16 mouse cellular contexts compared by ENCODE assay signal in genomic region chr5:37818533-37819215, GRCm38 (mm10). TPM values are rescaled to one million over a fixed set of nuclear protein-coding genes. Genes with fewer than 3 reads are reported as not detected.
DNase-seq lines count a peak whose midpoint lies in the region; ATAC-seq and TF ChIP-seq lines count a peak whose summit lies in the region.
"Had no signal": no experiment of that assay in that cellular context is flagged by ENCODE, and none has a peak within 500 bp of the region (broad histone marks: within the 10 kb centered on the region; RNA-seq: fewer than 3 reads in every experiment).

No protein-coding gene starts in this region.

- no peak for ATAC-seq in midbrain, embryonic 12.5 days (ENCODE audit: low FRiP score, low read depth)
- no peak for ATAC-seq in midbrain, postnatal 0 days (ENCODE audit: low FRiP score)
- ATAC-seq in hindbrain, embryonic 14.5 days (ENCODE audit: low FRiP score) = no peak
- no peak for ATAC-seq in neural tube, embryonic 11.5 days (ENCODE audit: insufficient read depth, low FRiP score, low TSS enrichment)

- WGBS in midbrain, embryonic 12.5 days = 2% methylated on average over 25 of the region's 25 CpGs
- 5% methylated on average over 25 of the region's 25 CpGs for whole genome bisulfite sequencing in midbrain, postnatal 0 days
- WGBS in hindbrain, embryonic 14.5 days = 2% methylated on average over 25 of the region's 25 CpGs
- 3% methylated on average over 25 of the region's 25 CpGs for WGBS in neural tube, embryonic 11.5 days

- no peaks in the 10 kb centered on the region for H3K36me3 ChIP-seq in midbrain, embryonic 12.5 days
- no peaks in the 10 kb centered on the region for H3K36me3 ChIP-seq in midbrain, postnatal 0 days (ENCODE audit: insufficient read depth, low read length)
- no peaks in the 10 kb centered on the region for H3K36me3 ChIP-seq in hindbrain, embryonic 14.5 days (replicated peaks; ENCODE audit: control insufficient read depth, insufficient read depth)
- H3K36me3 ChIP-seq in neural tube, embryonic 11.5 days (ENCODE audit: control insufficient read depth, insufficient read depth, low read length) = no peaks in the 10 kb centered on the region
- H3K36me3 ChIP-seq: forebrain, embryonic 12.5 days had no signal

- TF ChIP-seq CTCF in midbrain, postnatal 0 days (IDR thresholded peaks at IDR 0.05) = no peak

- peaks cover 98% of the 10 kb centered on the region for H3K27me3 ChIP-seq in midbrain, embryonic 12.5 days
- peaks cover 79% of the 10 kb centered on the region for H3K27me3 ChIP-seq in midbrain, postnatal 0 days (ENCODE audit: insufficient read depth, low read length)
- peaks cover 93% of the 10 kb centered on the region for H3K27me3 ChIP-seq in hindbrain, embryonic 14.5 days (ENCODE audit: control insufficient read depth, insufficient read depth, low read length)
- peaks cover 82% of the 10 kb centered on the region for H3K27me3 ChIP-seq in neural tube, embryonic 11.5 days (ENCODE audit: control insufficient read depth, insufficient read depth, low read length)

- no peaks in the 10 kb centered on the region for H3K9me3 ChIP-seq in midbrain, embryonic 12.5 days
- H3K9me3 ChIP-seq in midbrain, postnatal 0 days (ENCODE audit: low read length) = no peaks in the 10 kb centered on the region
- no peaks in the 10 kb centered on the region for H3K9me3 ChIP-seq in hindbrain, embryonic 14.5 days (ENCODE audit: control insufficient read depth, low read length)
- no peaks in the 10 kb centered on the region for H3K9me3 ChIP-seq in neural tube, embryonic 11.5 days (ENCODE audit: control insufficient read depth, low read length)
- H3K9me3 ChIP-seq: forebrain, embryonic 12.5 days had no signal

- peaks cover 25% of the 10 kb centered on the region for H3K4me1 ChIP-seq in midbrain, embryonic 12.5 days
- no peaks in the 10 kb centered on the region for H3K4me1 ChIP-seq in midbrain, postnatal 0 days (ENCODE audit: insufficient read depth, low read length)
- 0 out of 2 replicates have a peak, but pooled peaks cover 2% of the 10 kb centered on the region for H3K4me1 ChIP-seq in hindbrain, embryonic 14.5 days (replicated peaks; ENCODE audit: control insufficient read depth, insufficient read depth, low read length)
- H3K4me1 ChIP-seq in neural tube, embryonic 11.5 days (ENCODE audit: control insufficient read depth, insufficient read depth, low read length) = peaks cover 14% of the 10 kb centered on the region

- H3K27ac ChIP-seq in midbrain, embryonic 12.5 days (replicated peaks) = no peak overlapping the region
- no peak overlapping the region for H3K27ac ChIP-seq in midbrain, postnatal 0 days (ENCODE audit: low read depth, low read length)
- H3K27ac ChIP-seq in hindbrain, embryonic 14.5 days = no peak overlapping the region
- H3K27ac ChIP-seq in neural tube, embryonic 11.5 days (ENCODE audit: low read depth, low read length) = no peak overlapping the region
- H3K27ac ChIP-seq: forebrain, embryonic 12.5 days had no signal

- H3K4me2 ChIP-seq in midbrain, embryonic 12.5 days (replicated peaks) = peak overlapping the region; percentile 13; the same call in 1 of the 2 replicates
- H3K4me2 ChIP-seq in midbrain, postnatal 0 days (ENCODE audit: low read depth, low read length, poor library complexity, severe bottlenecking) = no peak overlapping the region
- H3K4me2 ChIP-seq in hindbrain, embryonic 14.5 days (replicated peaks) = 0 out of 2 replicates have a peak overlapping the region, but pooled peaks have one; percentile 5
- H3K4me2 ChIP-seq in neural tube, embryonic 11.5 days (ENCODE audit: low read depth) = peak overlapping the region; percentile 24; the same call in 1 of the 2 replicates
- H3K4me2 ChIP-seq: forebrain, embryonic 12.5 days had no signal

- 0 out of 2 replicates have a peak overlapping the region, but pooled peaks have one; percentile 24 for H3K9ac ChIP-seq in midbrain, embryonic 12.5 days (replicated peaks)
- H3K9ac ChIP-seq in midbrain, postnatal 0 days (replicated peaks; ENCODE audit: low read length, poor library complexity, severe bottlenecking) = no peak overlapping the region
- no peak overlapping the region for H3K9ac ChIP-seq in hindbrain, embryonic 14.5 days
- no peak overlapping the region for H3K9ac ChIP-seq in neural tube, embryonic 11.5 days (ENCODE audit: low read length)
- H3K9ac ChIP-seq: forebrain, embryonic 12.5 days had no signal

- peak overlapping the region; percentile 12; the same call in 1 of the 2 replicates for H3K4me3 ChIP-seq in midbrain, embryonic 12.5 days
- no peak overlapping the region for H3K4me3 ChIP-seq in midbrain, postnatal 0 days (ENCODE audit: low read depth, low read length)
- H3K4me3 ChIP-seq in hindbrain, embryonic 14.5 days (replicated peaks; ENCODE audit: low read length) = no peak overlapping the region
- 0 out of 2 replicates have a peak overlapping the region, but pooled peaks have one; percentile 4 for H3K4me3 ChIP-seq in neural tube, embryonic 11.5 days (ENCODE audit: low read depth, low read length)
- H3K4me3 ChIP-seq: forebrain, embryonic 12.5 days had no signal

- peak; percentile 55 for DNase-seq in embryo, embryonic 10 days (ENCODE audit: low spot score)
- DNase-seq in embryo, embryonic 9.5 days (ENCODE audit: extremely low spot score) = no peak
- no peak for DNase-seq in midbrain, postnatal 0 days (ENCODE audit: low spot score)
- DNase-seq in hindbrain, embryonic 14.5 days (ENCODE audit: low spot score) = no peak
- peak; percentile 47 for DNase-seq in neural tube, embryonic 11.5 days (ENCODE audit: low spot score)
- DNase-seq in thymus, postnatal 4 days = no peak
- no peak for DNase-seq in right cerebral cortex, postnatal 36 days (ENCODE audit: low spot score in 2 of 2)
- DNase-seq: cerebellum, adult 11-12 months; kidney, postnatal 10 days; lung, adult 18-20 months; spleen, adult 18-20 months; thymus, postnatal 14 days had no signal

RNA-seq across cellular contexts. Expression of gene Msx1, which starts 5.7 kb away (rescaled TPM):
- 88.4 and 102 TPM in 2 replicates for polyA plus RNA-seq in midbrain, embryonic 12.5 days (2016; fragmentation: Nextera tagmentation; extraction: Ambion mirVana)
- 12.2 and 12.3 TPM in 2 replicates for total RNA-seq in midbrain, postnatal 0 days (2014; rRNA removed)
- 8.0 and 8.3 TPM in 2 replicates for polyA plus RNA-seq in midbrain, postnatal 0 days (2015; fragmentation: Nextera tagmentation; extraction: Ambion mirVana)
- 25.4 and 37.4 TPM in 2 replicates for polyA plus RNA-seq in hindbrain, embryonic 14.5 days (2014; fragmentation: Nextera tagmentation; extraction: Ambion mirVana)
- polyA plus RNA-seq in neural tube, embryonic 11.5 days (2014; fragmentation: Nextera tagmentation; extraction: Ambion mirVana) = 55.2 and 56.5 TPM in 2 replicates
- total RNA-seq: CH12.LX; common myeloid progenitor, adult 5-6 weeks had no signal

Comparison
In these comparisons a context has a peak if more than half of its experiments do, and no peak if none do; other contexts are left out.
1. DNase-seq: peak in embryo, embryonic 10 days (single experiment) and neural tube, embryonic 11.5 days (single experiment); none in embryo, embryonic 9.5 days (single experiment), midbrain, postnatal 0 days (single experiment), hindbrain, embryonic 14.5 days (single experiment), thymus, postnatal 4 days (single experiment) and right cerebral cortex, postnatal 36 days (0 of 2).
2. H3K4me3 ChIP-seq: peak in midbrain, embryonic 12.5 days (single experiment) and neural tube, embryonic 11.5 days (single experiment); none in midbrain, postnatal 0 days (single experiment) and hindbrain, embryonic 14.5 days (single experiment).